Mouse (Mus musculus) heart, postnatal 14 days (tissue): ENCODE measurements around the gene 1700109H08Rik. TPM values are rescaled to one million over a fixed set of nuclear protein-coding genes. Genes with fewer than 3 reads are reported as not detected.
"Not testable (repeated sequence)": the region's sequence is repeated elsewhere in the genome, so short reads cannot be mapped to it uniquely, and the experiment has no call there.

Source experiments
- DNase-seq, 2 experiments: peaks; one replicate each; pipeline ENCODE4 v3.0.0; 2021 to 2022
- intact Hi-C: fragments of 180-260 bp; cut with DNase I; formaldehyde crosslinking; loops from one replicate; pipeline ENCODE4 v1.15.1; 2025
- long read RNA-seq, 2 experiments: library from polyadenylated mRNA; stranded (forward); transcript quantifications; one replicate each; pipeline ENCODE4 v2.0.0; 2021
- total RNA-seq, 2 experiments: library from RNA; stranded (reverse); gene quantifications; 2 replicates each; pipeline ENCODE4 v1.2.3; 2021

Gene 1700109H08Rik
- total RNA-seq: 1 to 10 TPM; 1.7 to 3.8 TPM
- long read RNA-seq, experiment 1: 0 reads
- long read RNA-seq, experiment 2: 0 reads

GRCm38 (mm10) chr5:3571266-3571665, at the start of gene 1700109H08Rik:
Gene 1700109H08Rik, plus strand, starts transcription at chr5:3571566.
- intact Hi-C loops: no loop called here
- no peak for DNase-seq

GRCm38 (mm10) chr5:3521741-3522140, 49.6 kb upstream of the 1700109H08Rik start:
- no peak for DNase-seq
- intact Hi-C loops: no loop called here

- intact Hi-C loops: no loop called here
- no peak for DNase-seq
Observed at GRCm38 (mm10) chr5:3522826-3523225, 48.5 kb upstream of the 1700109H08Rik start.

GRCm38 (mm10) chr5:3527041-3527691, 44.2 kb upstream of the 1700109H08Rik start:
- intact Hi-C loops: no loop called here
- no peak for DNase-seq

GRCm38 (mm10) chr5:3529585-3530189, 41.7 kb upstream of the 1700109H08Rik start:
- DNase-seq: no peak
- intact Hi-C loops: no loop called here

GRCm38 (mm10) chr5:3532048-3532447, 39.3 kb upstream of the 1700109H08Rik start:
- DNase-seq, intact Hi-C loops: not testable (repeated sequence)

GRCm38 (mm10) chr5:3536592-3537212, 34.7 kb upstream of the 1700109H08Rik start:
- DNase-seq: no peak
- intact Hi-C loops: no loop called here

GRCm38 (mm10) chr5:3538505-3539472, 32.6 kb upstream of the 1700109H08Rik start:
- intact Hi-C loops: no loop called here
- DNase-seq: no peak

GRCm38 (mm10) chr5:3541871-3542270, 29.5 kb upstream of the 1700109H08Rik start:
- DNase-seq: no peak
- intact Hi-C loops: no loop called here

GRCm38 (mm10) chr5:3543629-3544479, 27.5 kb upstream of the 1700109H08Rik start, which contains the start of gene Fam133b:
Gene Fam133b, plus strand, starts transcription at chr5:3543833.
- intact Hi-C loops: no loop called here
- peak; percentile 99 to 100 for DNase-seq

GRCm38 (mm10) chr5:3544480-3544769, 26.9 kb upstream of the 1700109H08Rik start:
- DNase-seq: no peak
- intact Hi-C loops: no loop called here

GRCm38 (mm10) chr5:3546226-3546625, 25.1 kb upstream of the 1700109H08Rik start:
- no peak for DNase-seq
- intact Hi-C loops: no loop called here

- DNase-seq: no peak
- intact Hi-C loops: no loop called here
Observed at GRCm38 (mm10) chr5:3551481-3551880, 19.9 kb upstream of the 1700109H08Rik start.

- intact Hi-C loops: no loop called here
- no peak for DNase-seq
Observed at GRCm38 (mm10) chr5:3554198-3554597, 17.2 kb upstream of the 1700109H08Rik start.

GRCm38 (mm10) chr5:3574825-3575224, 3.5 kb downstream of the 1700109H08Rik start:
- DNase-seq: no peak
- intact Hi-C loops: no loop called here

- intact Hi-C loops: no loop called here
- no peak for DNase-seq
Observed at GRCm38 (mm10) chr5:3577939-3578338, 6.6 kb downstream of the 1700109H08Rik start.

GRCm38 (mm10) chr5:3579066-3579465, 7.7 kb downstream of the 1700109H08Rik start:
- no peak for DNase-seq
- intact Hi-C loops: no loop called here

- peak; percentile 91 to 94 for DNase-seq
Observed at GRCm38 (mm10) chr5:3595693-3596398, 24.5 kb downstream of the 1700109H08Rik start, which contains the start of gene Pex1. Gene Pex1, plus strand, starts transcription at chr5:3596066.

GRCm38 (mm10) chr5:3596399-3596766, 25.0 kb downstream of the 1700109H08Rik start, which contains the start of gene Rbm48:
Gene Rbm48, minus strand, starts transcription at chr5:3596585.
- peak; percentile 78 to 83 for DNase-seq
- intact Hi-C loops: loop anchor here (5.0 kb wide), 1 partner anchor 51 kb away; no protein-coding TSS in a partner anchor

More at GRCm38 (mm10) chr5:3595693-3596398, 24.5 kb downstream of the 1700109H08Rik start, which contains the start of gene Pex1:
- intact Hi-C loops: loop anchor here (5.0 kb wide), 1 partner anchor 51 kb away; no protein-coding TSS in a partner anchor
